In the genomic region with DNA sequence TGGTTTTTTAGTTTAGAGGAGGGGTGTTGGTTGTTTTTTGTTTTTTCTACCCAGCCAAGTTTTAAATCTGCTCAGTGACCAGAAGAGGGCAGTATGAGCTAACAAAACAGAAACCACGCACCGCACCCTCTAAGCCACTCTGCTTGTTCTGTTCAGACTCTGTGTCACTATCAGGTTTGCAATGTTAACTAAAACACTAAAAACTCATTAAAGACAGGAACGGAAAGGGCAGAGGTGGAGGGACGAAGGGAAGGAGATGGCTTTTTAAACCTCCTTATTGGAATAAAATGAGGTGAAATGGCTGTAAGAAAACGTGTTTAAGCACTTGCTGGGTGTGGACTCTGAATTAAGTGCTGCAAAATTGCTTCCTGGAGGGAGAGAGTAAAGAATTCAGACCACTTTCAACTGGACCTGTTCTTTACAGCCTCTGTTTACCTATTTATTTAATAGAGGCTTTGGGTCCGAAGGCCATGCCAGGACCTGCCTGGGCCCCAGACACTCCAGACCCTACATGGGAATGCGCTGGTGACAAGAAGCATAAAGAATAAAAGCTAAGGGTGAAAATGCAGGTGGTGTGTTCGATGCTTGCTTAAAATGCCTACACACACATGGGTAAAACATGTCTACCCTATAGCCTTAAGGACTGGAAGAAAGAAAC, we compare ENCODE assay signal across 8 mouse cellular contexts.
DNase-seq lines count a peak whose midpoint lies in the region; TF ChIP-seq lines count a peak whose summit lies in the region.
"Had no signal": no experiment of that assay in that cellular context is flagged by ENCODE, and none has a peak within 500 bp of the region (broad histone marks: within the 10 kb centered on the region; RNA-seq: fewer than 3 reads in every experiment).

No protein-coding gene starts in this region.

- H3K36me3 ChIP-seq in ES-E14 (ENCODE audit: control insufficient read depth, insufficient read depth, low read length, poor library complexity, severe bottlenecking), result no peaks in the 10 kb centered on the region
- H3K36me3 ChIP-seq: limb, embryonic 15.5 days had no signal

- intact Hi-C loops in heart, postnatal 36 days (cut with DNase I), result loop anchor here (1.0 to 5.0 kb wide), 4 partner anchors 278 to 652 kb away; no protein-coding TSS in a partner anchor

- no peak overlapping the region for H3K9ac ChIP-seq in ES-E14 (ENCODE audit: insufficient read depth, low read depth, low read length, poor library complexity, severe bottlenecking)
- H3K9ac ChIP-seq: limb, embryonic 15.5 days had no signal

- 23% methylated on average over 8 of the region's 8 CpGs for WGBS in large intestine, adult 2 months

- peak; percentile 57 for DNase-seq in ES-E14 (ENCODE audit: low read depth, low spot score)
- peak; percentile 28 for DNase-seq in adrenal gland, adult 2 months
- peak; percentile 80 for DNase-seq in embryo, embryonic 11 days
- DNase-seq in heart, postnatal 36 days, result peak; percentile 23 to 38
- DNase-seq in large intestine, adult 2 months (ENCODE audit: low read depth, low spot score), result peak; percentile 33
- peak; percentile 55 for DNase-seq in lung, postnatal 14 days
- DNase-seq in retina, postnatal 1 day, result peak; percentile 76

- no peaks in the 10 kb centered on the region for H3K9me3 ChIP-seq in ES-E14 (ENCODE audit: control insufficient read depth, insufficient read depth, low read depth, low read length)
- H3K9me3 ChIP-seq: limb, embryonic 15.5 days had no signal

- in situ Hi-C loops in ES-E14 (cut with MboI; ENCODE audit: low sequenced_read_pairs in 2 of 2, unreplicated experiment in 2 of 2), result loop anchor here (10.0 to 25.0 kb wide), 3 partner anchors 265 to 447 kb away; no protein-coding TSS in a partner anchor

- H3K4me1 ChIP-seq in ES-E14 (ENCODE audit: control insufficient read depth in 2 of 2, insufficient read depth in 2 of 2, low read length in 2 of 2, poor library complexity in 1 of 2), result no peaks in the 10 kb centered on the region
- H3K4me1 ChIP-seq: limb, embryonic 15.5 days had no signal

- H3K4me3 ChIP-seq in ES-E14 (ENCODE audit: insufficient read depth in 1 of 2, low read depth in 1 of 2, low read length in 2 of 2, poor library complexity in 1 of 2, severe bottlenecking in 1 of 2), result no peak overlapping the region
- H3K4me3 ChIP-seq: limb, embryonic 15.5 days had no signal

- no peak overlapping the region for H3K27ac ChIP-seq in ES-E14 (ENCODE audit: insufficient read depth, low read depth, low read length, poor library complexity, severe bottlenecking)
- H3K27ac ChIP-seq: limb, embryonic 15.5 days had no signal

TF ChIP-seq in ES-E14, 5 proteins besides CTCF, POLR2A, EP300 and RAD21:
- no peak for TF ChIP-seq MAFK (IDR thresholded peaks at IDR 0.05; ENCODE audit: insufficient read depth, low read depth, low read length)
- peak; percentile 92 for TF ChIP-seq ZC3H11A (IDR thresholded peaks at IDR 0.05; ENCODE audit: borderline replicate concordance, low read depth, low read length)
- TF ChIP-seq ZNF384 (IDR thresholded peaks at IDR 0.05; ENCODE audit: low read depth, low read length), result peak; percentile 82
- TF ChIP-seq HCFC1 (IDR thresholded peaks at IDR 0.05; ENCODE audit: borderline replicate concordance, insufficient read depth, low read length), result no peak
- no peak for TF ChIP-seq CHD2 (IDR thresholded peaks at IDR 0.05; ENCODE audit: low read depth, low read length)

Comparison
In these comparisons a context has a peak if more than half of its experiments do, and no peak if none do; other contexts are left out.
1. DNase-seq: peak in every context shown above with its lines; median percentile 80 in embryo, embryonic 11 days; 76 in retina, postnatal 1 day; 57 in ES-E14; 55 in lung, postnatal 14 days; 33 in large intestine, adult 2 months; 30 in heart, postnatal 36 days; 28 in adrenal gland, adult 2 months.